Mouse (Mus musculus): ENCODE measurements at regions not wholly inside any gene's neighbourhood (a gene's known extent, or its start where the extent isn't known, plus 50 kb on each side); places are given as distances from the start of the nearest gene placed in this dataset.

DNA sequence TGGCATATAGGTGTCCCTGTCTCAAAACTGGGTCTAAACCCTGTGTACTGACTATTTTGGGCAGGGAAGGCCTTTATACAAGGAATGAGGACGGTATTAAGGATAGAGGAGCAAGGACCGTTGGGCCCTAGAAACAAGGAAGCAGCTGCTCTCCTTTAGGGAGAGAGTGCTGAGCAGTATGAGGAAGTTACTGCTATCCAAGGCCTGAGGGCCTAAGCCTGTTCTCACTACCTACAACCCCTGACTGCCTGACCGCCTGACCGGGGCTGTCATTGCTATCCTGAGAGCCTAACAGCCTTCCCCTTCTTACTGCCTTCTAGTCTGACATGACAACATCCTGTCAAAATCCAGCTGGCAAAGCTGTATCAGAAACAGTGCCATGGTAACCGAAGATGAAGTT, 62.6 kb upstream of the Med14 start:
- H3K9me3 ChIP-seq, result no peaks in the 10 kb centered on the region
- 0 out of 2 replicates have a peak, but pooled peaks cover 3% of the 10 kb centered on the region for H3K4me1 ChIP-seq
- H3K27me3 ChIP-seq (replicated peaks), result peaks cover 18% of the 10 kb centered on the region
- H3K4me3 ChIP-seq (replicated peaks), result no peak overlapping the region
- no peak for TF ChIP-seq GATA1 (IDR thresholded peaks at IDR 0.05; ENCODE audit: borderline replicate concordance, low read length)
- TF ChIP-seq FLI1 (IDR thresholded peaks at IDR 0.05; ENCODE audit: low read length), result no peak
- H3K36me3 ChIP-seq (replicated peaks; ENCODE audit: low read length), result no peaks in the 10 kb centered on the region

- 0 out of 2 replicates have a peak, but pooled peaks cover 3% of the 10 kb centered on the region for H3K4me1 ChIP-seq
- peaks cover 26% of the 10 kb centered on the region for H3K27me3 ChIP-seq (replicated peaks)
- H3K36me3 ChIP-seq (replicated peaks; ENCODE audit: low read length), result no peaks in the 10 kb centered on the region
- TF ChIP-seq FLI1 (IDR thresholded peaks at IDR 0.05; ENCODE audit: low read length), result no peak
- no peak for TF ChIP-seq GATA1 (IDR thresholded peaks at IDR 0.05; ENCODE audit: borderline replicate concordance, low read length)
- H3K9me3 ChIP-seq, result no peaks in the 10 kb centered on the region
- no peak overlapping the region for H3K4me3 ChIP-seq (replicated peaks)
Observed at GRCm38 (mm10) chrX:12822777-12823176, 60.9 kb upstream of the Med14 start.

- Histone ChIP-seq H3K27me3 (replicated peaks) (peaks cover 6% of the 10 kb centered on the region), H3K4me3 (replicated peaks) (no peak overlapping the region), H3K36me3 (replicated peaks; ENCODE audit: low read length) (no peaks in the 10 kb centered on the region), H3K4me1 (no peaks in the 10 kb centered on the region), H3K9me3 (no peaks in the 10 kb centered on the region)
- TF ChIP-seq FLI1 (IDR thresholded peaks at IDR 0.05; ENCODE audit: low read length), result no peak
- no peak for TF ChIP-seq GATA1 (IDR thresholded peaks at IDR 0.05; ENCODE audit: borderline replicate concordance, low read length)
Observed at GRCm38 (mm10) chrX:12813083-12813660, 51.3 kb upstream of the Med14 start.
